Comparison of ENCODE assay signal across 16 mouse cellular contexts in genomic region chr1:133754317-133754868, GRCm38 (mm10). TPM values are rescaled to one million over a fixed set of nuclear protein-coding genes. Genes with fewer than 3 reads are reported as not detected.
A peak's percentile ranks its signal among the peaks of the same experiment; 100 is the strongest.
DNase-seq lines count a peak whose midpoint lies in the region; ATAC-seq and TF ChIP-seq lines count a peak whose summit lies in the region.
"Had no signal": no experiment of that assay in that cellular context is flagged by ENCODE, and none has a peak within 500 bp of the region (broad histone marks: within the 10 kb centered on the region; RNA-seq: fewer than 3 reads in every experiment).

No protein-coding gene starts in this region.

- no peaks in the 10 kb centered on the region for H3K27me3 ChIP-seq in heart, embryonic 11.5 days (ENCODE audit: control insufficient read depth, insufficient read depth, low read length)
- no peaks in the 10 kb centered on the region for H3K27me3 ChIP-seq in G1E (ENCODE audit: insufficient read depth, low read length)
- H3K27me3 ChIP-seq: embryonic facial prominence, embryonic 12.5 days; forebrain, embryonic 13.5 days; kidney, embryonic 15.5 days; limb, embryonic 12.5 days; neural tube, embryonic 15.5 days had no signal

- 60% methylated on average over 4 of the region's 4 CpGs for WGBS in heart, embryonic 11.5 days (ENCODE audit: insufficient replicate concordance)

- 0 out of 2 replicates have a peak, but pooled peaks cover 4% of the 10 kb centered on the region for H3K36me3 ChIP-seq in heart, embryonic 11.5 days (ENCODE audit: control insufficient read depth, insufficient read depth, low read length)
- peaks cover 60% of the 10 kb centered on the region for H3K36me3 ChIP-seq in G1E (replicated peaks)
- H3K36me3 ChIP-seq: embryonic facial prominence, embryonic 12.5 days; kidney, embryonic 15.5 days; limb, embryonic 12.5 days; neural tube, embryonic 15.5 days had no signal

- peak overlapping the region; percentile 70 for H3K27ac ChIP-seq in heart, embryonic 11.5 days (ENCODE audit: low read depth, low read length)
- H3K27ac ChIP-seq: embryonic facial prominence, embryonic 12.5 days; forebrain, embryonic 13.5 days; kidney, embryonic 15.5 days; limb, embryonic 12.5 days; neural tube, embryonic 15.5 days had no signal

- intact Hi-C loops in heart, postnatal 14 days (cut with DNase I), result no loop called here

- H3K4me1 ChIP-seq in heart, embryonic 11.5 days (ENCODE audit: control insufficient read depth, insufficient read depth, low read length), result peaks cover 9% of the 10 kb centered on the region
- H3K4me1 ChIP-seq in G1E (ENCODE audit: insufficient read depth, low read depth, low read length), result peaks cover 91% of the 10 kb centered on the region
- H3K4me1 ChIP-seq: kidney, embryonic 15.5 days had no signal

- H3K9ac ChIP-seq in heart, embryonic 11.5 days (ENCODE audit: low read depth, low read length), result no peak overlapping the region
- H3K9ac ChIP-seq: embryonic facial prominence, embryonic 12.5 days; forebrain, embryonic 13.5 days; kidney, embryonic 15.5 days; limb, embryonic 12.5 days; neural tube, embryonic 15.5 days had no signal

- H3K9me3 ChIP-seq in heart, embryonic 11.5 days (replicated peaks; ENCODE audit: control insufficient read depth, low read length), result no peaks in the 10 kb centered on the region
- H3K9me3 ChIP-seq in G1E (replicated peaks), result no peaks in the 10 kb centered on the region
- H3K9me3 ChIP-seq: embryonic facial prominence, embryonic 12.5 days; forebrain, embryonic 13.5 days; kidney, embryonic 15.5 days; limb, embryonic 12.5 days; neural tube, embryonic 15.5 days had no signal

- ATAC-seq in heart, embryonic 11.5 days (replicated peaks; ENCODE audit: insufficient number of reproducible peaks, low FRiP score, low TSS enrichment), result peak; percentile 82
- ATAC-seq in G1E (ENCODE audit: extremely low read depth, insufficient number of reproducible peaks, low FRiP score, poor library complexity, severe bottlenecking), result peak; percentile 75
- ATAC-seq in erythroid progenitor cell, adult 5-6 weeks (replicated peaks; ENCODE audit: low FRiP score, poor library complexity, severe bottlenecking), result peak; percentile 86
- ATAC-seq in megakaryocyte, adult 5-6 weeks (ENCODE audit: poor library complexity, severe bottlenecking), result peak; percentile 56
- ATAC-seq: forebrain, embryonic 13.5 days; hindbrain, embryonic 16.5 days had no signal

- TF ChIP-seq CTCF in G1E (IDR thresholded peaks at IDR 0.05; ENCODE audit: low read depth, low read length), result no peak

- DNase-seq in heart, postnatal 14 days, result no peak
- peak; percentile 87 for DNase-seq in G1E (ENCODE audit: low spot score)
- no peak for DNase-seq in left cerebral cortex, adult 18-20 months (ENCODE audit: low spot score in 2 of 2)
- DNase-seq in layer of hippocampus, adult 9-11 months, result no peak
- no peak for DNase-seq in right cerebral cortex, postnatal 25 days
- DNase-seq: cerebellum, postnatal 14 days; lung, postnatal 36 days had no signal

- 0 out of 2 replicates have a peak overlapping the region, but pooled peaks have one; percentile 16 for H3K4me2 ChIP-seq in heart, embryonic 11.5 days
- H3K4me2 ChIP-seq: embryonic facial prominence, embryonic 12.5 days; forebrain, embryonic 13.5 days; kidney, embryonic 15.5 days; limb, embryonic 12.5 days; neural tube, embryonic 15.5 days had no signal

- no peak overlapping the region for H3K4me3 ChIP-seq in heart, embryonic 11.5 days (ENCODE audit: low read depth, low read length)
- peak overlapping the region; percentile 46; the same call in 1 of the 2 replicates for H3K4me3 ChIP-seq in G1E (ENCODE audit: low read depth, low read length)
- H3K4me3 ChIP-seq: embryonic facial prominence, embryonic 12.5 days; forebrain, embryonic 13.5 days; kidney, embryonic 15.5 days; limb, embryonic 12.5 days; neural tube, embryonic 15.5 days had no signal

RNA-seq across cellular contexts. Expression of gene Atp2b4, which starts 46.4 kb away (rescaled TPM):
- polyA plus RNA-seq in heart, embryonic 11.5 days (2014; fragmentation: Nextera tagmentation; extraction: Ambion mirVana), result 26.1 and 35.6 TPM in 2 replicates
- 10 to 100 TPM; 29.9 to 32.2 TPM for total RNA-seq in heart, postnatal 14 days (2021)
- total RNA-seq in G1E (2014; fragmentation: Nextera tagmentation) (274 and 278 TPM in 2 replicates), G1E (2017) (32.2 and 34.0 TPM in 2 replicates)
- polyA plus RNA-seq in G1E (2012), result 69.4 and 85.7 TPM in 2 replicates
- total RNA-seq in erythroid progenitor cell, adult 5-6 weeks (2015; ENCODE audit: low replicate concordance), result 306 and 370 TPM in 2 replicates
- total RNA-seq in erythroid progenitor cell, adult 5-6 weeks (2017; ENCODE audit: low replicate concordance), result 354 and 490 TPM in 2 replicates
- 18.2 and 21.1 TPM in 2 replicates for total RNA-seq in megakaryocyte, adult 5-6 weeks (2015)
- total RNA-seq in megakaryocyte, adult 5-6 weeks (2017), result 17.6 and 20.3 TPM in 2 replicates
- total RNA-seq in left cerebral cortex, adult 18-20 months (2021), result 100 to 1,000 TPM; 221 to 267 TPM
